Mouse (Mus musculus) embryonic fibroblast, embryonic 13.5 days (primary cell): ENCODE results near the gene Tmem183a. TPM values are rescaled to one million over a fixed set of nuclear protein-coding genes. Genes with fewer than 3 reads are reported as not detected.

Source experiments
- H3K27ac ChIP-seq: 2 replicates; pipeline ENCODE4 v1.5.1; 2012; ENCODE audit warnings: low read length, control low read depth, inconsistent platforms; ENCODE audit not compliant: insufficient read depth
- H3K4me1 ChIP-seq: 2 replicates; pipeline ENCODE4 v1.6.1; 2011; ENCODE audit warnings: low read length; ENCODE audit not compliant: control insufficient read depth, insufficient read depth
- H3K4me3 ChIP-seq: 2 replicates; pipeline ENCODE4 v1.5.1; 2011; ENCODE audit warnings: mild to moderate bottlenecking, control low read depth, low read length; ENCODE audit not compliant: insufficient read depth
- CTCF ChIP-seq: IDR thresholded peaks from 2 replicates; pipeline ENCODE4 v1.5.1; 2011; ENCODE audit warnings: mild to moderate bottlenecking, control low read depth, low read length, moderate library complexity, borderline replicate concordance; ENCODE audit not compliant: insufficient read depth
- POLR2A ChIP-seq: IDR thresholded peaks from 2 replicates; pipeline ENCODE4 v1.6.1; 2011; ENCODE audit warnings: low read depth, mild to moderate bottlenecking, control low read depth, low read length, moderate library complexity
- polyA plus RNA-seq: library from polyadenylated mRNA; stranded (reverse); fragments of >200 nt; gene quantifications from 2 replicates; pipeline ENCODE4 v1.2.4, GENCODE M21; 2011; ENCODE audit warnings: low read depth; ENCODE audit not compliant: missing spikeins, insufficient read length

The Tmem183a gene
- polyA plus RNA-seq, 1 experiment: 66.3 TPM

- no peak overlapping the region for H3K4me3 ChIP-seq
- H3K27ac ChIP-seq: no peak overlapping the region
- no peaks in the 10 kb centered on the region for H3K4me1 ChIP-seq
- no peak for TF ChIP-seq CTCF
- TF ChIP-seq POLR2A: no peak
These were observed 8.5 kb downstream of the Tmem183a start for GRCm38 (mm10) chr1:134353326-134353725.

GRCm38 (mm10) chr1:134347791-134348190 is 14.0 kb downstream of the Tmem183a start:
- TF ChIP-seq CTCF (no peak), POLR2A (no peak)

GRCm38 (mm10) chr1:134345075-134345474 is 16.7 kb downstream of the Tmem183a start:
- H3K4me3 ChIP-seq: no peak overlapping the region
- TF ChIP-seq CTCF (no peak), POLR2A (no peak)
- no peak overlapping the region for H3K27ac ChIP-seq
- H3K4me1 ChIP-seq: no peaks in the 10 kb centered on the region; the same call in 1 of the 2 replicates

More at GRCm38 (mm10) chr1:134347791-134348190, 14.0 kb downstream of the Tmem183a start:
- Histone ChIP-seq H3K27ac (no peak overlapping the region), H3K4me3 (no peak overlapping the region), H3K4me1 (no peaks in the 10 kb centered on the region; the same call in 1 of the 2 replicates)

GRCm38 (mm10) chr1:134344005-134344950 is 17.5 kb downstream of the Tmem183a start:
- TF ChIP-seq POLR2A (peak; percentile 37), CTCF (no peak)
- Histone ChIP-seq H3K4me3 (no peak overlapping the region), H3K27ac (no peak overlapping the region), H3K4me1 (no peaks in the 10 kb centered on the region; the same call in 1 of the 2 replicates)

- TF ChIP-seq CTCF (no peak), POLR2A (no peak)
- Histone ChIP-seq H3K4me3 (no peak overlapping the region), H3K4me1 (no peaks in the 10 kb centered on the region; the same call in 1 of the 2 replicates), H3K27ac (no peak overlapping the region)
These were observed 18.2 kb downstream of the Tmem183a start for GRCm38 (mm10) chr1:134343567-134343966.

- Histone ChIP-seq H3K4me3 (no peak overlapping the region), H3K4me1 (no peaks in the 10 kb centered on the region; the same call in 1 of the 2 replicates), H3K27ac (no peak overlapping the region)
- no peak for TF ChIP-seq POLR2A
- no peak for TF ChIP-seq CTCF
These were observed 18.9 kb downstream of the Tmem183a start for GRCm38 (mm10) chr1:134342781-134343310.

GRCm38 (mm10) chr1:134342278-134342664 is 19.5 kb downstream of the Tmem183a start:
- TF ChIP-seq CTCF: no peak
- TF ChIP-seq POLR2A: no peak
- no peaks in the 10 kb centered on the region; the same call in 1 of the 2 replicates for H3K4me1 ChIP-seq
- no peak overlapping the region for H3K27ac ChIP-seq
- no peak overlapping the region for H3K4me3 ChIP-seq

DNA sequence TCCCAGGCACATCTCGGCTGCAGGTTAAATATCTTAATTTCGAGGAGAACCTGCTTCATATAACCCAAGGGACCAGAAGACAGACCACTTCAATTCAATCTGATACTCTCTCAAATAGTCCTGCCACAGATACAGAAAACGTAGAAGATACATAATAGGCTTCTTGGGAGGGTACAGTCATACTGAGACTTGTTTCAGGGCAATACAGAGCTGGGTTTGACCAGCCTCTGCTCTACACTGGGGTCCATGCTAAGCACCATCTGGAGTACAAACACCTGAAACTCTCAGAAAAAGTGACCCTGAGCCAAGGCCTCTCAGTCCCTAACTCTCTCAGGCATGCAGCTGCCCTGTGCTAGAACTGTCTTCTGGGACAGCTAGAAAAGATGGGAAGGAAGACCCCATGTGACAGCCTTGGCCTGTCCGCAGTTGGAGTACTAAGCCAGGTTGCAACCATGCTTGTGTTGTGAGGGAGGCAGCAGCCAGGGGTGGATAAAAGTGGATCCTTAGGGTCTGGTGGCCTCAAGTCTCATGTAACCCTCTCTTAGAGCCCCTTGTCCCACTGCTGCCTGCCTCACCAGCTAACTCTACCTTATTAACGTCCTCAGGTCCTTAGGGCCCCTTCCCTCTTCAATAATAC is 20.0 kb downstream of the Tmem183a start:
- no peaks in the 10 kb centered on the region; the same call in 1 of the 2 replicates for H3K4me1 ChIP-seq
- TF ChIP-seq POLR2A (no peak), CTCF (no peak)

DNA sequence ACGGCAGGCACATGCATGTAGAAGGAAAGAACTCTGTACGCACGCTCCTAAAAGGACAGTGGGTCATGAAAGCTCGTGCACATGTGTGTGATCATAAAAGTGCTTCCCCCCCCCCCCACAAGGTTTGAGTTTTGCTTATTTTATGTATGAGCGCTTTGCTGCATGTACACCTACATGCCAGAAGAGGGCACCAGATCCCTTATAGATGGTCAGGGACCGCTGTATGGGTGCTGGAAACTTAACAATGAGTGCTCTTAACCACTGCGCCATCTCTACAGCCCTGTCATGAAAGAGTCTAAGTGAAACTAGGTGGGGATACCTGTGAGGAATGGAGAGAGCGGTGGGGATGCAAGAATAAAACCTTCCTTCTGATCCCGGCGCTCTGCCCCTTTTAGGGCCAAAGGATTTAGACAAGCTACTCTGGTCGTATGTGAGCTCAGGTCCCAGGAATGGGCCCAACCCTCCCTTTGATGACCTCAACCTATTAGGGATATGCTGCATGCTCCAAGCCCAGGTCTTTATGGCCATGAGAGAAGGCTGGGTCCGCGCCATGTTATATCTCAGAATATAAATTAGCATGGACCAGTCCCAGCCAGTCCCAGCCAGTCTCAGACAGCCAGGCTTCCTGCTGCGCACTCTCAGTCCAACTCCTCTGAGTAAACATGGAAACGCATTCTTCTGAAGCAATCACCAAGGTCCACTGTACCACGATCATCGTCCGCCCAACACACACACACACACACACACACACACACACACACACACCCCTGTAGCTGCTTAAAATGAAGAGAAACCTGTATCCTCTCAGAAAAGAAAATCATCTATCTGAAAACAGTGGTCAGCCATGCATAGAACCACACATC is 21.8 kb downstream of the Tmem183a start:
- TF ChIP-seq POLR2A (no peak), CTCF (no peak)
- Histone ChIP-seq H3K4me1 (no peaks in the 10 kb centered on the region), H3K4me3 (no peak overlapping the region), H3K27ac (no peak overlapping the region)

More for the DNA sequence above, 20.0 kb downstream of the Tmem183a start:
- no peak overlapping the region for H3K27ac ChIP-seq
- no peak overlapping the region for H3K4me3 ChIP-seq
